Comparison of ENCODE assay signal across 9 mouse cellular contexts in the genomic region with DNA sequence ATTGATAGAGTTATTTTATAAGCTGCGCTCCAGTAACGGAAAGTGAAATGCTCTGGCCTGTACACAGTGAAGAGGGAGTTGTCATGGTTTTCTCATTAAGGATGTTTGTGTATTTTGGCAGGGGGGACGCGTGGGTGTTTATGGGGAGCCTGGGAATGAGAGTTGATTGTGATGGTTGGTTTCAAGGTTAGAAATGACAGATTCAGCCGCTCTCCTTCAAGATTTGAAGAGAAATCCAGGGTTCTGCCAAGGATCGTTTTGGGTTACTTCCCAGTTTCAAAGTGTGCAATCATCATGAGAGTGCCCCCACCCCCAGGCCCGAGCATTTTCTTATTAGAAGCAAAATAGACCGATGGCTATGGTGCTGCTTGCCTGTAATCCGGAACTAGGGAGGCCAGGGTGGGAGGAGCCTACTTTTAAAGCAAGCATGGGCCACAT.
DNase-seq lines count a peak whose midpoint lies in the region; ATAC-seq lines count a peak whose summit lies in the region.
"Had no signal": no experiment of that assay in that cellular context is flagged by ENCODE, and none has a peak within 500 bp of the region (broad histone marks: within the 10 kb centered on the region; RNA-seq: fewer than 3 reads in every experiment).

No protein-coding gene starts in this region.

- H3K4me1 ChIP-seq in lung, embryonic 16.5 days (replicated peaks; ENCODE audit: control insufficient read depth, insufficient read depth, low read length): 0 out of 2 replicates have a peak, but pooled peaks cover 5% of the 10 kb centered on the region
- H3K4me1 ChIP-seq in forebrain, embryonic 13.5 days: no peaks in the 10 kb centered on the region

- DNase-seq in cerebellum, postnatal 14 days: peak; percentile 26 to 38
- DNase-seq in cerebellum, adult 11-12 months: no peak
- peak; percentile 11 for DNase-seq in urinary bladder, postnatal 25 days (ENCODE audit: low spot score)
- no peak for DNase-seq in urinary bladder, adult 2 months (ENCODE audit: low spot score)
- DNase-seq in left cerebral cortex, adult 11 months (ENCODE audit: low spot score): no peak
- no peak for DNase-seq in right cerebral cortex, adult 18-20 months

- no peaks in the 10 kb centered on the region for H3K27me3 ChIP-seq in lung, embryonic 16.5 days (ENCODE audit: control insufficient read depth, insufficient read depth, low read depth, low read length)
- no peaks in the 10 kb centered on the region for H3K27me3 ChIP-seq in forebrain, embryonic 13.5 days

- H3K9me3 ChIP-seq in lung, embryonic 16.5 days (ENCODE audit: control insufficient read depth, low read length): no peaks in the 10 kb centered on the region
- H3K9me3 ChIP-seq in forebrain, embryonic 13.5 days (replicated peaks): no peaks in the 10 kb centered on the region

- WGBS in lung, embryonic 16.5 days: 44% methylated on average over 9 of the region's 9 CpGs
- 78% methylated on average over 9 of the region's 9 CpGs for WGBS in forebrain, embryonic 13.5 days

- no peak overlapping the region for H3K4me3 ChIP-seq in lung, embryonic 16.5 days (ENCODE audit: low read length)
- no peak overlapping the region for H3K4me3 ChIP-seq in forebrain, embryonic 13.5 days
- H3K4me3 ChIP-seq: erythroblast, embryonic 14.5 days had no signal

- no peak overlapping the region for H3K4me2 ChIP-seq in lung, embryonic 16.5 days (ENCODE audit: low read depth, low read length)
- no peak overlapping the region for H3K4me2 ChIP-seq in forebrain, embryonic 13.5 days

- no peak overlapping the region for H3K9ac ChIP-seq in lung, embryonic 16.5 days (ENCODE audit: low read length)
- H3K9ac ChIP-seq in forebrain, embryonic 13.5 days: no peak overlapping the region

- no peaks in the 10 kb centered on the region for H3K36me3 ChIP-seq in lung, embryonic 16.5 days (ENCODE audit: control insufficient read depth, insufficient read depth, low read length)
- H3K36me3 ChIP-seq in forebrain, embryonic 13.5 days (ENCODE audit: poor library complexity, severe bottlenecking): no peaks in the 10 kb centered on the region

- H3K27ac ChIP-seq in lung, embryonic 16.5 days (ENCODE audit: low read length): peak overlapping the region; percentile 53
- H3K27ac ChIP-seq in forebrain, embryonic 13.5 days: no peak overlapping the region

- ATAC-seq in lung, embryonic 16.5 days (ENCODE audit: low read depth): peak; percentile 90
- ATAC-seq in forebrain, embryonic 13.5 days: no peak

Comparison
In these comparisons a context has a peak if more than half of its experiments do, and no peak if none do; other contexts are left out.
1. DNase-seq: peak in cerebellum, postnatal 14 days (2 of 2) and urinary bladder, postnatal 25 days (single experiment); none in cerebellum, adult 11-12 months (single experiment), urinary bladder, adult 2 months (single experiment), left cerebral cortex, adult 11 months (single experiment) and right cerebral cortex, adult 18-20 months (single experiment).